Mouse (Mus musculus) liver, adult 2 months (tissue): ENCODE results near the gene Pgm1.

Experiments
- CTCF ChIP-seq: fragments of 200-500 bp; IDR thresholded peaks from 2 replicates; pipeline ENCODE4 v1.5.1; 2011; ENCODE audit warnings: low read depth, low read length, control low read depth
- POLR2A ChIP-seq: fragments of 200-500 bp; IDR thresholded peaks from 2 replicates; pipeline ENCODE4 v1.6.1; 2011; ENCODE audit warnings: low read length, control low read depth; ENCODE audit not compliant: insufficient read depth; ENCODE audit errors: extremely low read depth

GRCm38 (mm10) chr4:99946516-99946915, 17.3 kb downstream of the Pgm1 start:
- TF ChIP-seq CTCF, result no peak
- no peak for TF ChIP-seq POLR2A
